Mouse (Mus musculus) CH12F3 (cell line): ENCODE measurements around the gene Tmem144.

Experiments
- in situ Hi-C: fragments of 300-500 bp; cut with MboI; formaldehyde crosslinking; loops from 2 replicates; pipeline ENCODE4 v1.14.3; 2020; ENCODE audit warnings: low sequenced_read_pairs

Tmem144 gene

GRCm38 (mm10) chr3:79852654-79853166 is at the start of gene Tmem144:
Tmem144 (minus strand) TSS chr3:79852773.
- in situ Hi-C loops, result no loop called here

- in situ Hi-C loops, result no loop called here
Observed at GRCm38 (mm10) chr3:79901734-79902133, 49.2 kb upstream of the Tmem144 start.

GRCm38 (mm10) chr3:79901321-79901720 is 48.7 kb upstream of the Tmem144 start:
- in situ Hi-C loops, result no loop called here

- in situ Hi-C loops, result no loop called here
Observed at GRCm38 (mm10) chr3:79900502-79900901, 47.9 kb upstream of the Tmem144 start.

- in situ Hi-C loops, result no loop called here
Observed at GRCm38 (mm10) chr3:79899906-79900305, 47.3 kb upstream of the Tmem144 start.

- in situ Hi-C loops, result no loop called here
Observed at GRCm38 (mm10) chr3:79898514-79898913, 45.9 kb upstream of the Tmem144 start.

- in situ Hi-C loops, result no loop called here
Observed at GRCm38 (mm10) chr3:79897534-79898370, 45.2 kb upstream of the Tmem144 start.

- in situ Hi-C loops, result no loop called here
Observed at GRCm38 (mm10) chr3:79887966-79888365, 35.4 kb upstream of the Tmem144 start.

GRCm38 (mm10) chr3:79887161-79887855 is 34.7 kb upstream of the Tmem144 start:
- in situ Hi-C loops, result no loop called here

GRCm38 (mm10) chr3:79886357-79887091 is 34.0 kb upstream of the Tmem144 start:
- in situ Hi-C loops, result no loop called here

- in situ Hi-C loops, result no loop called here
Observed at GRCm38 (mm10) chr3:79885686-79886356, 33.2 kb upstream of the Tmem144 start.

- in situ Hi-C loops, result no loop called here
Observed at GRCm38 (mm10) chr3:79884761-79885189, 32.2 kb upstream of the Tmem144 start.

GRCm38 (mm10) chr3:79884305-79884704 is 31.7 kb upstream of the Tmem144 start, which contains the start of gene Fam198b:
Fam198b (plus strand) TSS chr3:79884533.
- in situ Hi-C loops, result no loop called here

- in situ Hi-C loops, result no loop called here
Observed at GRCm38 (mm10) chr3:79883092-79883491, 30.5 kb upstream of the Tmem144 start.

- in situ Hi-C loops, result no loop called here
Observed at GRCm38 (mm10) chr3:79881645-79882044, 29.1 kb upstream of the Tmem144 start.

- in situ Hi-C loops, result no loop called here
Observed at GRCm38 (mm10) chr3:79879246-79879645, 26.7 kb upstream of the Tmem144 start.

GRCm38 (mm10) chr3:79878350-79878749 is 25.8 kb upstream of the Tmem144 start:
- in situ Hi-C loops, result no loop called here

- in situ Hi-C loops, result no loop called here
Observed at GRCm38 (mm10) chr3:79875471-79875870, 22.9 kb upstream of the Tmem144 start.

GRCm38 (mm10) chr3:79867121-79867709 is 14.6 kb upstream of the Tmem144 start:
- in situ Hi-C loops, result loop anchor here (10.0 kb wide), 1 partner anchor 198 kb away; no protein-coding TSS in a partner anchor

- in situ Hi-C loops, result loop anchor here (10.0 kb wide), 1 partner anchor 198 kb away; no protein-coding TSS in a partner anchor
Observed at GRCm38 (mm10) chr3:79866526-79866925, 14.0 kb upstream of the Tmem144 start.
